Mouse (Mus musculus): ENCODE measurements around the gene Cox15. TPM values are rescaled to one million over a fixed set of nuclear protein-coding genes. Genes with fewer than 3 reads are reported as not detected.
A peak's percentile ranks its signal among the peaks of the same experiment; 100 is the strongest.

Cox15 gene
- total RNA-seq, 2 experiments from 2014 or later = 2.5 to 13.8 TPM

DNA sequence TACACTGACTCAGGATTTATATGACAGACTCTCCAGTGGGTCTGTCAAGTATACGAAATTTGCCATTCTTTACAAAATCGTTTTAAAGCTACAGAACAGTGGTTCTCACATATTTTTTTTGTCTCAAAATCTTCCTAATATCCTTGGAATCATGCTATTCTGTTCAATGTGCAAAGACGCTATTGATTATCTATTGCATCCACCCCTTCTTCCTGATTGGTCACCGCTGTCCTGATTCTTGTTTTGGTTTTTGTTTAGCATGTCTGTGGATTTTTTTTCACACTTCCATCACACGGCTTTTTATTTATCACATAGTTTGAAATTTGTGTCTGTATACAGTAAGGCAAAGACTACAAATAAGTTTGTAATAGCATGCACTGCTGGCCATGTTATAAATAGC, 13.7 kb upstream of the Cox15 start:
- no peak for ATAC-seq (replicated peaks; ENCODE audit: low FRiP score, poor library complexity, severe bottlenecking)

DNA sequence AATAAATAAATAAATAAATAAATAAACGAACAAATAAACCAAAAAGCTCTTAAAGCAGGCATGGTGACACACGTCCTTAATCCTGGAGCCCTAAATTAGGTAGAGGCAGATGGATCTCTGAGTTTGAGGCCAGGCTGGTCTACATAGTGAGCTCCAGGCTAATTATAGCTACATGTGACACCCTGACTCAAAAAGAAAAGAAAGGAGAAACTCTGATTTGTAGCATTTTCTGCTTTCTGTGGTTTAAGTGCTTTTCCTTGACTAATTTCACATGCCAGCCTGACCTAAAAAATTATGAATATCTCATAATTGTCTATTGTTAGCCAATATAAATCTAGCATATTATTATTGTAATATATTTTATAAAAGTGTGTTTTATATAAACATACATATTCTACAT, 9.6 kb upstream of the Cox15 start:
- no peak for ATAC-seq (replicated peaks; ENCODE audit: low FRiP score, poor library complexity, severe bottlenecking)

DNA sequence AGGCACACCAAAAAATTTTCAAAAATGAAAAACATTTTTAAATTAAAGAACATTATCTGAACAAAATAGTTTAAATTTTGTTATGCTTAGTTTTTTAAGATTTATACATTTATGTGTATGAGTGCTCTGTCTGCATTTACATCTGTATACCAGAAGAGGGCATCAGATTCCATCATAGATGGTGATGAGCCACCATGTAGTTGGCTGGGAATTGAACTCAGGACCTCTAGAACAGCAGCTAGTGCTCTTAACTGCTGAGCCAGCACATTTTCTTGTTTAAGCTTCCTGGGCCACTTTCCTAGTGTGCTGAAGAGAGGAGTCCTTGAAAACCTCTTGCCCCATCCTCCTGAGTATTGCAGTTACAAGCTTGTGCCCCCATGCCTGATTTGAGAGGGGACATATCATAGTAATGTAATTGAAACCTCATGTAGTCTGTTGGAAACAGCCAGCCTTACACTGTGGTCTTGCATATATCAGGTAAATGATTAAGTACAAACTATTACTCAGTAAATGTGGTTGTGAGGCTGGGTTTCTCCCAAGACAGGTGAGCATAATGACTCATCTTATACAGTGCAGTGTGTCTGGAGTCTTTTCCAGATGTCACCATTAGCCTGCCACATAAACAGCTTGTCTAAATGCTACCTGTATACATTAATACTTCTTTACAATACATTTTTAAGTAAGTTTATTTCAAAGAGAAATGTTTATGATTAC, 8.9 kb upstream of the Cox15 start:
- ATAC-seq (replicated peaks; ENCODE audit: low FRiP score, poor library complexity, severe bottlenecking) = no peak

DNA sequence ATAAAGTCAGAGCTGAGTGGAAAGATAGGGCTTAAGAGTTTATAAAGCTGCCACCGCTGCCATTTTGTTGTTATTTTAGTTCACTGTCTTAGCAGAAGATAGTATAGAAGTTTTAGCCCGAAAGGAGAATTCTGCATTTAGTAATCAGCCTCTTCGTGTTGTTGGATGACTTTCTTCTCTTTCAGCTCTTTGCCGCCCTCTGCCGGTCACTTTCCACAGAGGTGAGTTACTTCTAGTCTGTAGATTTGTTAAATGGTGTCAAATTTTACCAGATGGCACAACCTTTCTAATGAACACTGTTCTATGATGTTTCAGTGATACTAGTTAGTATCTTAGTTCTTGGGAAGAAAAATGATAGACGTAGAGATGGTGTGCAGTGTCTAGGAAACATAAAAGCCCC, 7.7 kb upstream of the Cox15 start:
- ATAC-seq (replicated peaks; ENCODE audit: low FRiP score, poor library complexity, severe bottlenecking) = peak; percentile 75

DNA sequence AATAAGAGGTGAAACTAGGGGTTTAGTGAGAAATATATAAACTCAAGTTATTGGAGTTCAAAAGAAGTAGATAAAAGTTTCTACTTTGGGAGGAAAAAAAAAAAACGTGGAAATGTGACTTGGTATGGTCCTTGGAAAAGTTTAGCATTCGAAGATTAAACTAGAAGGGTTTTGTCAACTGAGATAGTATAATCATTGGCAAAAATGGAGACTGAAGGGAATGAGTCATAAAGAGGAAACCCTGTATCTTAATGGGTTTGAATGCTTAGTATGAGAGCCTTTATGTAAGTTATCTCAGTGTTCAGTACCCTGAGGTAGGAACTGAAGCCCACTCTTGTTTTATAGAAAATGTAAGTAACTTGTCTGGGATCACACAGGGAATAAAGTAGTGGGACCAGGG, 2.1 kb upstream of the Cox15 start:
- ATAC-seq (replicated peaks; ENCODE audit: low FRiP score, poor library complexity, severe bottlenecking) = no peak

DNA sequence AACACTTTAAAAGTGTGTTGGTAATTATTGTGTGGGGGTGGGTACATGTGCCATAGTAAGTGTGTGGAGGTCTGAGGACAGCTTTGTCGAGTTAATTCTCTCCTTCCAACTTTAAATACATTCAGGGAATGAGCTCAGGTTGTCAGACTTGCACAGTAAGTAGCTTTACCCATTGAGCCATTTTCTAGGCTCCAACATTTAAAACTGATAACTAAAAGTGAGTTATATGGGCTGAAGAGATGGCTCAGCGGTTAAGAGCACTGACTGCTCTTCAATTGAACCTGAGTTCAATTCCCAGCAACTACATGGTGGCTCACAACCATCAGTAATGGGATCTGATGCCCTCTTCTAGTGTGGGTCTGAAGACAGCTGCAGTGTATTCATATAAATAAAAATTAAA, 1.4 kb upstream of the Cox15 start:
- ATAC-seq (replicated peaks; ENCODE audit: low FRiP score, poor library complexity, severe bottlenecking) = no peak

DNA sequence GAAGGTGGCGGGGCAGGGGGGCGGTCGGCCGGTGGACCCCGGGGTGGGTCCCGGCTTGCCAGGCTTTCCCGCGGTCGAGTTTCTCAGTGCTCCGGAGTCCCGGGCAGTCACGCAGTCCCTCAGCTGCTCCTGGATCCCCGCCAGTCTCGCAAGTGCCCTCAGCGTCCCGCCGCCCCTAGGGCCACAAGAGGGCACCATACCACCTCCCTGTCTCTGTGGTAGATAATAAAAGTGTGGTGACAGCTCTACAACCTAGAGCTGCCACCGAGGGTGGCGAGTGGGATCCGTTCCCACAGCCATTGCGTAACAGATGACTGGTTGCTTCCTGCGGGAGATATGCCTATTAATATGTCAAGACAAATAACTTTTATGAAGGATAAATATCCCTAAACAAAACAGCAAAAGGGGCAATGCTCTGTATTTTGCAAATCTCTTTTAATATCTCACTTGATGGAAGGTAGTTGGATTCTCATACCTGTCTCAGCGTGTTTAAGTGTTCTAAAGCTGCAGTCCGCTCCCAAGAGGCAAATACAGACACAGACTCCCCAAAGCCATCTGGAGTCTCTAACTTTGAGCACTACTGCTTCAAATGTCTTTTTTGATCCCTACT, 531 bp upstream of the Cox15 start:
- ATAC-seq (replicated peaks; ENCODE audit: low FRiP score, poor library complexity, severe bottlenecking) = peak; percentile 95

DNA sequence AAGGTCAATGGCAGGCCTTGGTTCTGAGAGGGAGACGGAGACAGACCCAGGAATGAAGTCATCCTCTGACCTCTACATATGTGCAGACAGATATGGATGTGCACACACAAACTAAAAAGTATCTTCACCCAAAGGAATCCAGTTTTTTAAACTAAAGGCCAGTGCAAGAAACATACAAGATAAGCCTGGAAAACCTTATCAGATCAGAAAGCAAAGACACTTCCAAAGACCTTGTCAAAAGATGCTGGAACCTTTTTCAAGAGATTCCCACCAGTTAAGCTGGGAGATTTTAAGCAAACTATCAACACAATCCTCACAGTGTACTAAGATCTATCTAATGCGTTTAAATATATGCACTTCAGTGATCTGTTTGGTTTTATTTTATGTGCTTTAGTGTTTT, 2.8 kb downstream of the Cox15 start:
- no peak for ATAC-seq (replicated peaks; ENCODE audit: low FRiP score, poor library complexity, severe bottlenecking)

DNA sequence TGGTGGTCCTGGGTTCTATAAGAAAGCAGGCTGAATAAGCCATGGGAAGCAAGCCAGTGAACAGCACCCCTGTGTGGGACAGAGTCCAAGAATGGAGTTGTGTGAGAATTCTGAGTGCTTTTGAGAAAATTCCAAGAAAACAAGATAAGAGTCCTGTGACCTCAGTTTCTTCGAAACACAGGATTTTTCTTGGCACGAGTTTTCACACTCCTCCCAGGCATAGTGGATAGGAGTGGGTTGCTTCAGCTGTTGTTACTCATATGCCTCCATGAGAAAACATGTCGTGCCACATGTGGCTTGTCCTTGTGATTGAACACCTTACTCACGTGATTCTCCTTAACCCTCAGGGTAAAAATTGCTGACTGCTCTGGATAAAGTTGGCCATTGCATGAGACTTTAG, 4.9 kb downstream of the Cox15 start:
- ATAC-seq (replicated peaks; ENCODE audit: low FRiP score, poor library complexity, severe bottlenecking) = no peak

DNA sequence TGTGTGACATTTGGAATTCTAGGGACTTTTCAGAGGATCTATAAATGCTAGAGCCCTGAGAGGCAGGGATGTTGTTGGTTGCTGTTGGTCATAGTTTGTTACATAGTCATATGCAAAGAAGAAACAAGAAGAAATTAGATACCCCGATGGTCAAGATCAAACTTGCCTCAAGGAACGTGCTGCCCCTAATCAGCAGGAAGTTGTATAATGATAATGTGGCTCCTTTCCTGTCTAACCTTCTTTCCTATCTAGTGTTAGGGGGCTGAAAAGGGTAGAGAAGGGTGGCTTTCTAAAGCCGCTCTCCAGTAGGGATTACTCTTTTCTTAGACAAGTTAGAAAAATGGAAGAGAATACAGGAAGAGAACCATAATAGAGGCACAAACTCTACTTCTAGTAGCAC, 7.1 kb downstream of the Cox15 start:
- ATAC-seq (replicated peaks; ENCODE audit: low FRiP score, poor library complexity, severe bottlenecking) = no peak

DNA sequence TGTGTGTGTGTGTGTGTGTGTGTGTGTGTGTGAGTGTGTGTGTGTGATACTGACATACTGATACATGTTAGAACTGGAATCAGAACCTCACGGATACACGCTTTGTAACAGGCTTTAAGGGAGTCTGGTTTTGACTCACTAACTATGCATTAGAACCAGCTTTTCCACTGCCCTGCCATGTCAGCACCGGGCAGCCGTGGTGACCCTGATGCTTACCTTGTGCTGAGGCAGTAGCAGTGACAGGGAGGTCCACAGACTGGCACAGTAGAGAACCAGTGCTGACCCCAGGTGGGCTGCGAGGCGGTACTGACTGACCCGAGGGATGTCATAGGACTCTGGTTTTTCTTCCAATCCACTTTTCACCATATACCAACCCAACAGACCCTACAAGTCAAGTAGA, 9.4 kb downstream of the Cox15 start:
- ATAC-seq (replicated peaks; ENCODE audit: low FRiP score, poor library complexity, severe bottlenecking) = no peak

DNA sequence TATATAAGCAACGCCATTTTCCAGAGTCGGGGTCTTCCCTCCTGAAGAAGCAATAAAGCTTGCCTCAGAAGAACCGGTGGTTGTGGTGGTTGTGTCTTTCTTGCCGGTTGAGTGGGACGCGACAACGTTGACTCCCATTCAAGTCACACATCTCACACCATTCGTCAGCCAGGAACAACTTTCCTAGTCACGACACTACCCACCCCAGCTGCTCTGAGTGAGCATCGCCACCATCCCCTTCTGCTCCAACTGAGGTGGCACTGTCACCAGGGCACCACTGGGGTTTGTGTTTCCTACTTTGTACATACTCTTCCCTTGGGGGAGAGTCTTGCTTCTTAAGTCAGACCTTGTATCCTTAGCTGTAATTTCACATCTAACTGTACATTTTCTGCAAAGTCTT, 14.4 kb downstream of the Cox15 start:
- no peak for ATAC-seq (replicated peaks; ENCODE audit: low FRiP score, poor library complexity, severe bottlenecking)

DNA sequence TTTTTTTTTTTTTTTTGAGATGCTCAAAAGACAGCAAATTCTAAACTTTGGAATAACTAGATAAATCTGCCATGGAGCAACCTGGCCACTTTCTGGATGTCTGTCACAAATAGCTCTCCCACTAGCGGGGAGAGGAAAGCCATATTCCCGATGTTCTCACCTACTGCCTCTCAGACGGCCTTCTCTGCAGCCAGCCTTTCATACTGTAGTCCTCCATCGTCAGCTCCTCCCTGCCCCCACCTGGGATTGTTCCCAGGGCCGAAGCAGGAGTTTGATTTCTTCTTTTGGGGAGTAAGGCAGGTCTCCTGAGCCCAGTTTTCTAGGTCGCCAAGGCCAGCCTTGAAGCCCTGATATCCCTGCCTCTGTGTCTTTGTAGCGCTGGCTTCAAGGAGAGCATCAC, 21.6 kb downstream of the Cox15 start:
- no peak for ATAC-seq (replicated peaks; ENCODE audit: low FRiP score, poor library complexity, severe bottlenecking)

DNA sequence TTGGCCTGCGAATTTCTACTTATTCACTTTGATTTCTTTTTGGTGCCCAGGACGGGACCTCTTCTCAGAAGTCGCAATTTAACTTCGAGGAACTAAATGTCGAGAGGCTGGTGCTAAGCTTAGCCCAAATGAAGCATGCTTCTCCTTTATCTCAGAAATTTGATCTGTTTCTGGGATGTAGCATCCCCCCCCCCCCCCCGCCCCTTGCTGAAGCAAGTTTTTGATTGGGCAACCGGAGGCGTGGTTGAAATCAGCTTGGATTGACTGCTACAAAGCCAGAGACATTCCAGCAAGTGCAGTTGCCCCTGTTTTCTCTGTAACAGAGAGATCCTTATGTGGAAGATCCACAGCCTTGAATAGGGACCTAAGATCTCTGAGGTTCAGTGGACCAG, 22.8 kb downstream of the Cox15 start:
- ATAC-seq (replicated peaks; ENCODE audit: low FRiP score, poor library complexity, severe bottlenecking) = no peak

DNA sequence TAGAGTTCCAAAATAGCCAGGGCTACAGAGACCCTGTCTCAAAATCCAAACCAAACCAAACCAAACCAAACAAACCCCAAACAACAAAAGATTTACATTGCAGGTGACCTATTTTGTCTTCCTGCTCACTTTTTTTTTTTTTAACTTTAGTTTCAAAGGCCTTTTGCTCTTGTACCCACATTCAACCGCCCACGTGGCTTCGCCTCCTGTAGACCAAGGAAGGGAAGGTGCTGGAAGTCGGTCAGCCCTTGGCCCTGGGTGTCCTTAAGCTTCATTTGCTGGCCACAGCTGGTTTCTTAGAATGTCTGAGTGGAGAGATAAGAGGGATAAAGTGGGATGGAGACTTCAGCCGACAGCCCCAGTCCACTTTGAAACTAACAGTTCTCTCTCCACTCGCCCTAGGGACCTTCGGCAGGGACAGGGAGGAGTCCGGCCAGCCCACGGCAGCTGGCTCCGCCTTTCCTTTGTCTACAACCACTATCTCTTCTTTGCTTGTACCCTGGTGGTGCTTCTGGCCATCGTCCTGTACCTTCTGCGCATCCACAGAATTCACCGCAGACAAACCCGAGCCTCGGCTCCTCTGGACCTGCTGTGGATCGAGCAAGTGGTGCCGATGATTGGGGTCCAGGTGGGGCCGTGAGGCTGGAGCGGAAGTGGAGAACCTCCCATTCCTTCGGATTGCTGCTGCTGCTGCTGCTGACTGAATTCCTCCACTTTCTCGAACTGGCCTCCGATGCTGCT, 23.3 kb downstream of the Cox15 start:
- no peak for ATAC-seq (replicated peaks; ENCODE audit: low FRiP score, poor library complexity, severe bottlenecking)

DNA sequence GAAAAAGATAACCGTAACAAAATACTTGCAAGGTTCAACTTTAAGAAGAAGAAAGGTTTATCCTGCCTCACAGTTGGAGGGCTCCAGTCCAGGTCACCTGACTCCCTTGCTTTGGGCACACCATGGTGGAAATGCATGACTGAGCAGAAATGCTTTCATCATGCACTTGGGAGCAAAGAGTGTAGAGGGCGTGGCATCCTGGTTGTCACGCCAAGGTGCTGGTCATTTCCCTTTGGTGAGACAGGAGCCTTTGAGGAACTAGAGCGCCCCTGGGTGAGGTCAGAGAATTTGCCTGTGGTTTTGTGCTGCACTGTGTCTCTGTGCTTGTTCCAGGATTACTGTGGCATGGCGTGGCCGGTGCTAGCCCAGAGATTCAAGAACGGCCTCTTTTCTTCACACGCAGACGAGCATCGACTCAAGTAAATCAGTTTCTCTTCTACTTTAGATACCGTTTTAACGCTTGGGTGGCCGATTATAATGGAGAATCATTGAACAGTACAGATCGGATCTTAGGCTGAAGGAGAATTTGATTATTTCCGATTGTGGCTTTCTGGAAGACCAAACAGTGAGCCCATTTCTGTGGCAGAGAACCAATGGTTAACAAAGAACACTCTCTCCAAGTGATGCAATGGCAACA, 26.2 kb downstream of the Cox15 start:
- ATAC-seq (replicated peaks; ENCODE audit: low FRiP score, poor library complexity, severe bottlenecking) = no peak

DNA sequence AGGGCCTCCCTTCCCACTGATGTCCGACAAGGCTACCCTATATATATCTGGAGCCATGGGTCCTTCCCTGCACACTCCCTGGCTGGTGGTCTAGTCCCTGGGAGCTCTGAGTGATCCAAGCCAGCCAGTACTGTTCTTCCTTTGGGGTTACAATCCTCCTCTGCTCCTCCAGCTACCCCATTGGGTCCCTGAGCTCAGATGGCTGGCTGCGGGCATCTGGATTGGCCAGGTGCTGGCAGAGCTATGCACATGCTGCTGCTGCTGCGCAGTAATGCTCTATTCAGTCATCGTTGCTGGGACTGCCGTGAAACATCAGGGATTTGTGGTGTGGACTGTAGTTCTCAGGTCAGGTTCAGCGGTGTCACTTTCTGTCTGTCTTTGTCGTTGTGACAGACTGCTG, 28.0 kb downstream of the Cox15 start:
- no peak for ATAC-seq (replicated peaks; ENCODE audit: low FRiP score, poor library complexity, severe bottlenecking)

DNA sequence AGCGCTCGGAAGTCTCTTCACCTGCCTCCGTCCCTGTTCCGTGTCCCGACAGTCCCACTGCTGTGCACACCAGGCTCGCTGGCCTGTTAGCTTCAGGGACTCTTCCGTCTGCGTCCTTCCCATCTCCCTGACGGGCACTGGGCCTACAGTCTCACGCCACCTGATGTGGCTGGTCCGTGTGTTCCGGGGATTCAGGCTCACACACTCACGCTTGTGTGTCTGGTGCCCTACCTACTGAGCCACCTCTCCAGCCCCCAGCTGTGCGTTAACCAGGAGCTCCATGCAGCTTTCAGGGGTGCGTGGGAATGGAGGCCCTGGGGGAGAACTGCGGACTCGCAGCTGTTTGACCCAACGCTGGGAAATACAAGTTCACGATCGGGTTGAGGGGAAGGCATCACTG, 28.6 kb downstream of the Cox15 start:
- ATAC-seq (replicated peaks; ENCODE audit: low FRiP score, poor library complexity, severe bottlenecking) = no peak

DNA sequence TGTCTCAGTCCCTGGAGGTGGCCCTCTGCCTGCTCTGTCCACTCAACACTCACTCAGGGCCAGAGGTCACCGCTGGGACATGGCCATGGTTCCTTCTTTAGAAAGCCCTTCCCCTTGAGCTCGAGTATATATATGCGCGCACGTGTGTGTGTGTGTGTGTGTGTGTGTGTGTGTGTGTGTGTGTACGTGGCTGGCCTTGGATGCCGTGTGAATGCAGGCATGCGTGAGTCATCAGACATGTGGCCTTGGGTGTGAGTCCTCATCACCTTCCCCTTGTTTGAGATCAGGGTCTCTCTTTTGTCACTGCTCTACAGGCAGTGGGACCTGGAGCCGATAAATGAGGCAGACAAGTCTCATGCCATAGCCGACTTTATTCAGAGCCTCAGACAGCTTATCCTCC, 29.3 kb downstream of the Cox15 start:
- no peak for ATAC-seq (replicated peaks; ENCODE audit: low FRiP score, poor library complexity, severe bottlenecking)

DNA sequence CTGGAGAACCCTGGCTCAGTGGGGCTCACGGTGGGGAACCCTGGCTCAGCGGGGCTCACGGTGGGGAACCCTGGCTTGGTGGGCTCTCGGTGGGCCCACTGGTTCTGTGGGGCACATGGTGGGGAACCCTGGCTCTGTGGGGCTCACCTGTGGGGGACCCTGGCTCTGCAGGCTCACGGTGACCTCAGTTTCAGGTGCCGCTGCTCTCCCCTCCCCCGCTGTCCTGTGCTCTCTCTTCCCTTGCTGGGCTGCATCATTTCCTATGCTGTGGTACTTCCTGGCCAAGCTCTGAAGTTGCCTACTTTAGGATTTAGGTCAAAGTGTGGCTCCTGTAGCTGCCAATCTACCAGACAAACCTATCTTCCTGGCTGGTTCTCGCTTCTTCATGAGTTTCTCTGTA, 29.9 kb downstream of the Cox15 start:
- ATAC-seq (replicated peaks; ENCODE audit: low FRiP score, poor library complexity, severe bottlenecking) = no peak

DNA sequence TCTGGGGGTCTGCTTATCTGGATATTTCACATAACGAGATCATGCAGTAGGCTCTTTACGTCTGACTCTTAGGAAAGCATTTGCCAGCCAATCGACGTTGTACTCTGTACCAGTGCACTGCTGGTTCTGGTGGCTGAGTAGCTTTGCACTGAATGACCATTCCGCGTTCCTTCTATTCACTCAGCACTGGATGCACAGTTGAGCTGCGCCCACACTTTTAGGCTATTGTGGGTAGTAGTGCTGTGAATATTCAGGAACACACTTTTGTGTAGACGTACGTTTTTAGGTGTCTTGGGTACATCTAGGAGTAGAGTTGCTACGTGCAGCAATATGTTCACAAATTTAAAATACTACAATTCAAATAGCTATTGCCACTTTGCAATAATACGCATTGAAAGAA, 32.7 kb downstream of the Cox15 start:
- ATAC-seq (replicated peaks; ENCODE audit: low FRiP score, poor library complexity, severe bottlenecking) = no peak

Data from erythroid progenitor cell, adult 5-6 weeks (primary cell).